Mouse (Mus musculus) small intestine, adult 2 months (tissue): ENCODE results near the gene Otud7a.

ENCODE experiments used
- CTCF ChIP-seq: fragments of 200-500 bp; IDR thresholded peaks from 2 replicates; pipeline ENCODE4 v1.5.1; 2012; ENCODE audit warnings: low read depth, mild to moderate bottlenecking, control low read depth, inconsistent platforms, low read length, moderate library complexity, mixed read lengths; ENCODE audit not compliant: insufficient replicate concordance, insufficient read length; ENCODE audit errors: extremely low read depth
- POLR2A ChIP-seq: fragments of 200-500 bp; IDR thresholded peaks from 2 replicates; pipeline ENCODE4 v1.6.1; 2012; ENCODE audit warnings: low read depth, mild to moderate bottlenecking, control low read depth, inconsistent platforms, low read length, moderate library complexity

- TF ChIP-seq CTCF (no peak), POLR2A (no peak)
Observed at GRCm38 (mm10) chr7:63522403-63522802, 77.9 kb downstream of the Otud7a start.
